Mouse (Mus musculus) adrenal gland, postnatal 10 days (tissue): ENCODE measurements at regions not wholly inside any gene's neighbourhood (a gene's known extent, or its start where the extent isn't known, plus 50 kb on each side); places are given as distances from the start of the nearest gene placed in this dataset.

Source experiments
- DNase-seq: peaks from one replicate; pipeline ENCODE4 v3.0.0; 2021; ENCODE audit warnings: mixed read lengths

DNA sequence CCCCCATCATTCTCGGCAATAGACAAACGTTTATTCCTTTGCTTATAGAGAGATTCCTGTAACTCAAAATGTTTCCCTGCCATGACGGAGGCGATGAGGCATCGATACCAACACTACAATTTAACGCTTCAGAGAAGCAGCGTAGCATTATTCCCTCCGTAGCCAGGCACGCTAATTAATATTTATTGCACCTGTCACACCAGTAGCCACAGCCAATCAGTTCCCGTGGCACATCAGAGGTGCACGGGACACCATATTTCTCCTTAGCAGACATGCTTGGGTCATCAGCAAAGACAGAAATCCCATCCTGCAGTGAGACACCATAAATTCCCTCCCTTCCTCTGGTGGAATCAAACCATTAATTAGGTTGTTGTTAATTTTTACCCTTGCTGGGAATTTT lies 399.8 kb upstream of the Tmpo start:
- DNase-seq: no peak

DNA sequence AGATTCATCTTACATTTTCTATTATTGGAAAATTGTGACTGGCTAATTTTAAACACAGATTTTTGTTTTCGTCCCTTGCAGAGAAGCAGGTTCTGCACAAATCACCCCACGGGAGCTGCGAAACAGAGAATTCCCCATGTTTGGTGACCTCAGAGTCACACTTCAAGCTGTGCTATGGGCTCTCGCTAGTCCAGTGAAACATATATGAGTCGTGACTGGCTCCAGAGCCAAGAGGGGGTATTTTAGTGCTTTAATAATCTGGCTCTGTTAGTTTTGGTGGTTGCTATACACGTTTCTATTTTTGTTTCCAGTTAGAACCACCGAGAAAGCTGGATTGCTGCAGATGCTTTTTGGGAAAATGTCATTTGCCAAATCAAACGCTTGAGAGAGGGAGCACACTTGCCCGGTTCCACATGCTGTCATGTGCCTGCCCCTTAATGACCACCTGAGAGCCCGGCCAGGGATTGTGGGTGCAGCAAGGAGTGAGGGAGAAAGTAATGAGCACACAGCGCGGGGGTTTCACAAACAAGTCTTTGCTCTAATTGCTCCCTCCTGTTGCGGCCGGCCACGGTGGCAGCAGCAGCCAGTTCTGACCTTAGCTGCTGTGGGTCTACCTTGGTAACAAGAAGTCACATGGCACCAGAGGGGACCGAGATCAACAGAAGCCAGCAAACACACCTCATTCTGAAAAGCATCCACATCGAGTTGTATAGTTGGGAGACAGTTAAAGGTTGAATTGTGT lies 394.4 kb upstream of the Tmpo start:
- DNase-seq: no peak

DNA sequence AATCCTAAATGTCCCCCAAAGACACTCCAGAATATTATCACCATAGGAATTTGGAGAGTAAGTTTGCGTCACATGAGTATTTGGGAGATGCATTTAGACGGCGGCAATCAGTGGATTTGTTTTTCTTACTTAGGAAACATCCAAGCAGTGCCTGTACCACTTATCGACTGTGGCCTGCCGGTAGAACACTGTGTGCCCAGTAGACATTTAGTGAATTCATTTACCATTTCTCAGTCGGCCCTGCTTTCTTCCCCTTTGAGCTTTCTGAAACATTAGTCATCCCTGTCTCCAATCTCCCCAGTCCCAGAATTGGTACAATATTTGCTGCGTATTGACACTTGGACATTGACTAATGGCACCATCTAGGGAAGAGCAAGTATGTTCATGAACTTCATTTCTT lies 391.7 kb upstream of the Tmpo start:
- DNase-seq: no peak

DNA sequence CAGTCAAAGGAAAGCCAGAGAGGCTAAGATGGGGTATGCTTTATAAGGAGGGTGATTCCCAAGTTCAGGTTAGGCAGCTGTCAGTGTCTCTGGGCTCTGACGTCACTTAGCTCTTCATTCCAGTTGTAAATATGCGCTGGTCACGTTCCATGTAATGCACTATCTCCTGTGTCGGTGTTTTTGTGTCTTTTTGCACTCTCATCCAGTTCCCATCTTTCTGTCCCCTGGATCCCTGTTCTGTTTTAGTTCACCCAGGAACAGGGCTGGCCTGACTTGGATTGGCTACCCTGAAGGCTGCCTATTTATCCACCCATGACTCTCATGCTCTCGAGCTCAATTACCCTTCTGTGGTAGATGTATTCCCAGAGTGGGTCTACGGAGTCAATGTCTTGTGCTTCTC lies 387.9 kb upstream of the Tmpo start:
- no peak for DNase-seq

DNA sequence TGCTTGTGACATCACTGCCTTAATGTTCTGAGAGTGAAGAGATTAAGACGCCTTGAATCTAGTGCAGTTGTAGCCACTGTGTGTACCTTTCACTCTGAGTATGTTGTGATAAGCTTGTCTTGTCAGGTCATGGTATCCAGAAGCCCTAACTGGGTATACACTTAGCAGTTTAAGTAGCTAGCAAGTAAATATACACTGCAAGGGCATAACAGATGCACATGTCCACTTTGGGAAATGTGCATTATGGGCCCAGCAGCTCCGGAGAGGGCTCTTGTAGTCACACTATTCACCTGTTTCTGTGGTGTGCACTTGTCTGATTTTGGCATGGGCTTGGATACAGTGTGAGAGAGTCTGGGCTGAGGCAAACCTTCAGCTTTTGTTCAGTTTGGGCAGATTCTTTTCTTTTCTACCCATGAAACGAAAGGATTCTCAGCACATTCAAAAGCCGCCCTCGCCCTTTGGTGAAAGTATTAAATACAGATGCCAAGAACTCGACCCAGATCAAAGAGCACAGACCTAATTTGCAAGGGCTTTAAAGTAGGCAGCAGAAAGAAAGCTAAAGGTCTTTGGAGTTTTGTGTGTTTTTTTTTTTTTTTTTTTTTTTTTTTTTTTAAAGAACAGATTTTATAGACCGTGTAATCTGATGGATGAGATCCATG lies 385.1 kb upstream of the Tmpo start:
- no peak for DNase-seq

DNA sequence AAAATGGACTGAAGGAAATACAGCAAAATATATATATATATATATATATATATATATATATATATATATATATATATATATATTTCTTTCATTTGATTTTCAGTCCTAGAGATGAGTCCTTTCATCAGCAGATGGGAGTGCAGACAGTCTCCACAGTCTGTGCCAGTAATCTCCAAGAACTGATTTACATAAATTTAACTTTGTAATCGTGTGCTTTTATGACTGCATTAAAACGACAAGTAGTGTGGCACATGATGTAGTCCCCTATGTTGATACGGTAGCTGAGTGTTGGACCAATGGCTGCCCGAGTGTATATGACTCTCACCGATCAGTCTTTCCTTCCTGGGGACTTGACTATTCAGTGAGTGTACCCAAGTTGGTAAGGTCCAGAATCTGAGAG lies 378.2 kb upstream of the Tmpo start:
- DNase-seq: no peak

DNA sequence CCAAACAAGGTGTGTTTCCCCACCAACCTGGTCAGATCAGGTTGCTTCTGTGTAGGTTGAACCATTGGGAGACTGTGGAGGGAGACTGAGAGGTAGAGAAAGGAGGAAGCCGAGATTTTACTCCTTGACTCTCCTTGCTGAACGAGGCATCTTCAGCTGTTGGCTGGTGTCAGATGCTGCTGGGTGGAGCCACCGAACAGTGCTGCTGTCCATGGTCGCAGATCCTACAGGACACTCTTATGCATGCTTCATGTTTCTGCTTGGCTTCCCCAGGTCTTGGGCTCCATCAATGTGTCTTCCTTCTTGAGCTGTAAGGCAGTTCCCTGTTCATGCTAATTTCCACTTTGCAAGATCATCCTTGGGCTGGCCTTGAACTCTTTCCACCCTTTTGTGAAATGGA lies 367.0 kb upstream of the Tmpo start:
- no peak for DNase-seq

DNA sequence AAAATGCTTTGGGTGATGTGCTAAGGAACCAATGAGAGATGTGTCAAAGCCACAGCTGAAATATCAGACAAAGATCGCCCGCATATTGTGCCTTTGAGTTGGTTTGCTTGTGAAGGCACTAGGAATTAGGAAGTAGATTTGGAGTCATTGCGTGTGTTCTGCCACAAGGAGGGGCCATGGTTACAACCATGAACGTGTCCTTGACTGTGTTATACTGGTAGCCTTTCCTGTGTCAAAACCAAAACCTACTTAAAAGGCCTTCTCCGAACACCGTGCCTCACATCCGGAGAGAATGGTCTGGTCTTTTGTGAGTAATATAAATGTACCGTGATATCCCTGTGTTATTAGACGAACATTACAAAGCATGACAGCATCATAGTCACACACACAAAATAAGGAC lies 365.0 kb upstream of the Tmpo start:
- peak; percentile 48 for DNase-seq

DNA sequence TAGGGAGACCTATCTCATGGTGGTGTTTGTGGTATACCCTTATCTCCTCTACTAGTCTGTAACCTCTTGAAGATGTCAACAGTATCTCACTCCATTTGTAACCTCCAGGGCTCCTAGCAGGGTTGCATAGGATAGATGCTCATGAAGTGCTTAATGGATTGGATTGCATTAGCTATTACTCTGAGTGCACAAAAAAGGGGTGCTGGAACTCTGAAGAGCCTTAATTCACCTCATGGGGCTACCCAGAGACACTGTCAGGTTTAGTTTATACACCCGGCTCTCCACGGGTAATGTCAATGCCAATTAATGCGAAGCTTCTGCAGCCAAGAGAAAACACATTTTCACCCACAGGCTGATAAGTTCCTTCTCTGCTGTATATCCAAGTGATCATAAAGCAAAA lies 364.3 kb upstream of the Tmpo start:
- no peak for DNase-seq

DNA sequence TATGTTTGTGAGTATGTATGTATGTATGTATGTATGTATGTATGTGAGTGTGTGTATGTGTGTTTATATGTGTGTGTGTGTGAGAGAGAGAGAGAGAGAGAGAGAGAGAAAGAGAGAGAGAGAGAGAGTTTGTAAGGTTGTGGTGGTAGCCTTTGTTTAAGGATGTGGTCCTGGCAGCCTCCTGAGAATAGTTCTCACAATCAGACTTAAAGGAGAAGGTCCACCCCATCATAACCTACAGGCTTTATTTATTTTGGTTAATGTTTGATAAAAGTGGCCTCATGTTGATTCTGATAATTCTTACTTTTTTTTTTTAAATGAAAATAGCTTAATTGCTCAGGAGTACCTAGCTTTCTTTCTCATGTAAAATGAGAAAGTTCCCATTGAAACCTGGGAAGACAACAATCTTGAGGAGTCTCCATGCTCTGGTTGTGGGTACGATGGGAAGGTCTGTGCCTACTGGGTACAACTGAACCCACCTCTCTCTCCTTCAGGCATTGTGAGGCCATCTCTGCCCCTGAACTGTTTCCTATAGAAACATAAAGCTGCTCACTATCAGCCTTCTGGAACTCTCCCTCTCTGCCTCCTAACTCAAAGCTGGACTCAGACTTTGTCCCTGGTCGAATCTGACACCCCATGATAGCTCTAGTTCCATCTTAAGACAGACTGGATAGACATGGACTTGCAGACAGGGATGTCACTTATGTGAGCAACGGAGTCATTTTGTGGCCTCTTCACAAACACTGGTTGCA lies 362.2 kb upstream of the Tmpo start:
- DNase-seq: no peak

DNA sequence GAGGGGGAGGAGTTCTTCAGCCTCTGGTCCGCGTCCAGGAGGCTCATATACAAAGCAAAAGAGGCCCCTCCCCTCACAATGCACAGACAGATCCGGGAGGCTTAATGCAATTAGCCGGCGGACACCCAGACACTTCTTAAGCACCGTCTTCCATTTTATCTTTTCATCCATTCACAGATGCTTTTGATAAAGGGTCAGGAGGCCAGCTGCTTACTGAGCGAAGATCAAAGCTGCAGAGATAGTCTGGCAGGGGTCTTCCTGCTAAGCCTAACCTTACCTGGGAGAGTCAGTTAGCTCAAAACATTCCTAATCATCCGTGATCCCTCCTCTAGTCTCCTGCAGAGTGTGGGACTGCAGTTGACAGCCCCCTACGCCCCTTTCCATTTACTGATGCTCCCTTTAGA lies 361.1 kb upstream of the Tmpo start:
- no peak for DNase-seq

DNA sequence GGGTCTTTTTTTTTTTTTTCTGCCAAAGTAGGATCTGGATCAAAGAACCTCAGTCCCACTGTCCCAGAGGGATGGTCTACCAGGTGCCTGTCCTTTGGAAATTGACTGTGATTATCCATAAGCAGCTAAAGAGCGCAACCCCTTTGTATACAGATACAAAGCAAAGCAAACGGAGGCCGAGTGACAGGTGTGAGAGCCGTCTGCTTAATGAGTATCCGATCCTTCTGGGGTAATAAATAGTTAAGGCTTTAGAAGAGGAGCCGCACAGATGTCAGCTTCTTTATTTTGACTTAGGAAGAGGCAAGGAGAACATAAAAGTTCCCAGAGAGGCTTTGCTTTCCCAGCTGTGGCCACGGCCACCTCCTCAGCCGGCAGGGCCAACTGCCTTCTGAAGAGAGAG lies 356.1 kb upstream of the Tmpo start:
- DNase-seq: no peak

DNA sequence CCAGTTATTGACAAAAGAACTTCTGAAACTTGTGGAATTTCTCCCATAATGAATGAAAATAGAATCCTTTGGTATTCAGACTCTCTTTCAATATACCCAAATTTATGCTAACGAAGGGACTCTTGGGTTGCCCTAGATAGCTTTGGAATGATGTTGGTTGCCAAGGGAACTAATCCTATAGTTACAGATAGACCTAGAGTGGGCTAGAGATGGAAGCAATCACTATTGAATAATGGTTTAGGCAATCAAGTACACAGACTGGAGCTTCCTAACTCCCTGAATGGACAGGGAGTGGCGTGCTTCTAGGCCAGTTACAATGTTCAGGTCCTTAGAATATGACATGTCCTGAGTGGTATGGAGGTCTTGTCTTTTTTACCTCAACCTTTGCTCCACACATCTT lies 354.3 kb upstream of the Tmpo start:
- no peak for DNase-seq

DNA sequence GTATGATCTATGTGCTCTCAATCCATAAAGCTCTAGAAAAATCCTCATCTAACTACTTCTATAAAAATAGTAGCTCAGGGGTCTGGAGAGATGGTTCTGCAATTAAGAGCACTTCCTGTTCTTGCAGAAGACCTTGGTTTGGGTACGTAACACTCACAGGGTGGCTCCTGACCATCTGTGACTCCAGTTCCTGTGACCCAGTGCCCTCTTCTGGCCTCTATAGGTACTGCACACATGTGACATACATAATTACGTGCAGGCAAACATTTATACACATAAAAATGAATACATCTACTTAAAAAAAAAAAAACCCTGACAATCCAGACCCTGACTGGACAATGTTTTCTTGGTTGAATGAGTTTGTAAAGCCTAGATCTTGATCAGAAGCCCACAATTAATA lies 347.2 kb upstream of the Tmpo start:
- DNase-seq: no peak

DNA sequence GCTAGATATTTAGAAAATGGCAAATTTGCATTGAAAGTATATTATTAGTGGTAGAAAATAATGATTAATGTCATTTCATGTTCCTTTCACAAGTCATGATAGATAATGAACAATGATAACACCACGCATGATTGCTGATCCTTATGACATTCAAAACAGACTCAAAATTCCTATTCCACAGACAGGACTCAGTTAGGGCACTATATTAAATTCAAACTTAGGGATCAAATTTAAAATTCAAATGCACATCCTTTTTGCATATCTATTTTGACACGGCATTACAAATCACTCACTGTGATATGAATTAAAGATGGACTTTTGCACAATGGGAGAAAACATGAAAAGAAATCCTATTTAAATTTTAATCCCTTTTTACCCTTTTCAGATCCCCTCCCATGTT lies 340.1 kb upstream of the Tmpo start:
- DNase-seq: no peak

DNA sequence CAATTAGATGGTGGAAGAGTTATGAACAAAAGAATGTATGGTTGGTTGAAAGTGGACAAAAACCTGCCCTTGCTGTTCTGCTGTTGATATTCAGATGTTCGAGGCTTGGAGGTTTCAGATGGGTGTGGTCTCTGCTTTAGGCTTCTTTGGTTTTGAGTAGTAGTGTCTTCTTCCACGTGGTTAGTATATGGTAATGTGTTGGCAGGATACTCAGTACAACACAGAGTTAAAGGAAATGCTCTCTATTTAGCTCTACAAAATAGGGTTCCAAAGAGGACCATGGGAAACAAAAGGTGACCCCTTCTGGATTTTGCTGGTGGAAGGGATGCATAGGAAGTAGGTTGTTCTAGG lies 333.9 kb upstream of the Tmpo start:
- DNase-seq: no peak

DNA sequence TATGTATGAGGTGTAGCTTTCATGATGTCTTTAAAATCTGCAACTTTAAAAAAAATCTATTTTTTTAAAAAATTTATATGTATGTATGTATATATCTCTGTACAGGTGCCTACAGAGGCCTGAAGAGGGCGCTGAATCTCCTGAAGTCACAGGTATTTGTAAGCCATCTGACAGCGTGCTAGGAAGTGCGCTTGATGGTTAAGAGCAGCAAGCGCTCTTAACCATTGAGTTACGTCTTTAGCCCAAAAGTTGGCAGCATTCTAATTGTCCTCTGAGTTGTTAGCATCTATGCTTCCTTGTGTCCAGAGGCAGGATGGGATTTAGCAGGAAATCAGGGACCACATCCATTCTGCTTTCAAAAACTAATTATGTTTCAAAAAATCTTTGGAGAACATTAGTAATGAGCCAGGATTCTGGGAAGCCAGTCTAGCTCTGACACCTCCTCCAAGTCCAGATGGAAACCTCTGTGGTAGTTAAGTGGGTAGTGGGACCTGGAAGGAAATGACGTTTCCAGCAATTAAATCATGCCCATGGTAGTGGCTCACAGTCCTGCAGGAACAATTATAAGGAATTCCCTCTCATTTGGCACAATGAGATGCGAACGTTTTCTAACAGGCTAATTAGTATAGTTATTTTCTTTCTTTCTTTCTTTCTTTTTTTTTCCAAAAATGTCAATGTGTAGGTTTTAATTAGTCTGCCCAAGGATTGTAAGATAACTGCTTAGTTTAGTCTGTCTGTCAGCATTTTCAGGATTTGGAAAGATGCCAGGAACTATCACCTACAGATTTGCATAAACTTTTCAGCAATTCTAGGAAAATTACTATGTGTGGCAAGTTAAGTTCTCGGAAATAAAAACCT lies 333.3 kb upstream of the Tmpo start:
- DNase-seq: no peak

DNA sequence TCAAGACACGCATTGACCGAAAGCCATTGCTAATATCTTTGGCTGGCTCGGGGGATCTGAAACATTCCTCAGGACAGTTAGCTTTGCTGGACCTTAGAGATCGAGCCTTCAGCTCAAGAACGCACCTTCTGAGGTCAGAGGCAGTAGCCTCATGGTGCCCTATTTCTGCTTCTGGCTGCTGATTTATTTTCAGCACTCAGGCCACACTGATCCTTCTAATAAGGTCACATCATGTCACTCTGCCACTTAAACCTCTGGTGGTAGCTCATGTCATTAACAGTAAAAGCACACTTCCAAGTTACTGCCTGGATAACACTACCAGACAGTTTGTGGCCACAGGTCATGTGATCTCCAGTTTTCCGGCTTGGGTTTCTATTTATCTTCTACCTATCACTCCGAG lies 325.9 kb upstream of the Tmpo start:
- DNase-seq: no peak

DNA sequence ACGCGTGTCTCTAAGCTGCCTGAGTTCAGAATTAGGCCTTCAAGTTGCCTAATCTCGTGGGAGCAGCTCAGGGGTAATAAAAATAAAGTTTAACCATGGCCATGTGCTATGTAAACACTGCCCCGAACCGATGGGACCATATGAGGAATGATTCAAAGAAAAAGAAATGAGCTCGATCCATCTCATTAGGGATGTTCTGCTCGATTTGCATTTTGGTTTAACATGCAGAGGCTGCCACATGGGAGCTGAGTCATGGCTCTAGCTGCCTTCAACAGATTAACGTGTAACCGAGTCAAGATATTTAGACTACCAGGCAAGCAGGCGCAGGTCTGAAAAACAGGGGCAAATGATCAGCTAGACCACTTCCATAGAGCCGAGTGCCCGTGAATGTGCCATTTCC lies 323.8 kb upstream of the Tmpo start:
- no peak for DNase-seq

DNA sequence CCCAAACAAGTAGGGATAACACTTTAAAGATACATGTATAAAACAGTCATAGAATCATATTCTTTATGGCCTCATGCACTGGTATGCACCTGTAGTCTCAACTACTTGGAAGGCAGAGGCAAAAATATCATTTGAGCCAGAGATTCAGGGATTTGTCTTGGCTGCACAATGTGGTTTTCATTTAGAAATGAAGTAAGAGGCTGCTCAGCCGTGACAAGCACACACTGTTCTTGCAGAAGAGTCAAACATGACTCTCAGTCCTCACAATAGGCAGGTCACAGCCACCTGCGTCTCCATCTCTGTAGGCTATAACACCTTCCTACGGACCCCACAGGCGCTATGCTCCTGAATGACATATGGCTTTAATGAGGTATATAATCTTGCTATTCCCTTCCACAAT lies 317.4 kb upstream of the Tmpo start:
- DNase-seq: no peak

DNA sequence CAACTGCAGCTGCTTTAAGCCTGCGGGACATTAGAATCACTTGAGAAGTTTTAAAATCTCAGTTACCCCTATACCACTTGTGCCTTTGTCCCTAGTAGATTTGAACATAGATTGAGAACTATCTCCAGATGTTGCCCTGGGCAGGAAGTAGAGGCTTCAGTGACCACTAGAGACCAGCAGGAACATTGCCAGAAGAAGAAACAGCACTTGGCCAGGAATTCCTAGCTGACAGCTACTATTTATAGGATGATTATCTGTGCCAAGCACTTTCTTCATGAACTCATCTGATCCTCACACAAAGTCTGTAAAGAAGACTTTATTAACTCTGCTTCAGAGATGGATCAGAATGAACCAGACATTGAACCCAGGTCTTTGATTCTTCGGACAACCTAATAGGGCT lies 283.6 kb upstream of the Tmpo start:
- no peak for DNase-seq

DNA sequence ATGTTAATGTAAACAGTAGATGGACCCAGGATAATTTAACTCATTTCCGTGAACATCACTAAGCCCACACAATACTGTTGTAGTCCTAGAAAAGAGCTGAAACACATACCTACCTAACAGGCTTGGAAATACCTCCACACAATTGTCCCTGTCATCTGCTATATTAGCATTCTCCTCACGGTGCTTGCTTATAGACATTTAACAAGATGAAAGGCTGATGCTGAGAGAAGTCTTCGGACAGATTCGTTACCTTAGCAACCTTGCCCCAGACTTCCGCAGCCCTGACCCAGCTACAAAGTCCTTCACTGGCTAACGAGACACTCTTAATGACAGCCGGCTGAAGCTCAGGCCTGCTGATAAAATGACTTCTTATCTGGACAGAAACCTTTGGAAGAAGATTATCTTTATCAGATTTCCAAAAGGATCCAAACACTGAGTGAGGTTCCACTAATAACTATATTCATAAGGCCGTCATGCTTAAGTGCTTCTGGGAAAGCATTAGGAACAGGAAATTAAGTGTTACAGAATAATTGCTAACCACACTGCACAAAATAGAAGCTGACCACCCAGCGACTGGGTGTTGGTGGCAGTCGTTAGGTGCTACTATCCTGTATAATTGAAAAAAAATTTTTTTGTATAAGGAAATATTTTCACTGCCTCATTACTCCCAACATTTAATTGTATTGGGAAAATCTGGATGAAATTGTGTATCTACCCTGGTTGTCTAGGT lies 267.0 kb upstream of the Tmpo start:
- no peak for DNase-seq
